Mouse (Mus musculus) embryonic fibroblast, embryonic 13.5 days (primary cell): ENCODE data around the gene Krt88.

Experiments used
- CTCF ChIP-seq: IDR thresholded peaks from 2 replicates; pipeline ENCODE4 v1.5.1; 2011; ENCODE audit warnings: mild to moderate bottlenecking, control low read depth, low read length, moderate library complexity, borderline replicate concordance; ENCODE audit not compliant: insufficient read depth
- POLR2A ChIP-seq: IDR thresholded peaks from 2 replicates; pipeline ENCODE4 v1.6.1; 2011; ENCODE audit warnings: low read depth, mild to moderate bottlenecking, control low read depth, low read length, moderate library complexity

GRCm38 (mm10) chr15:101454774-101455173, 7.2 kb downstream of the Krt88 start:
- no peak for TF ChIP-seq CTCF
- no peak for TF ChIP-seq POLR2A
